Mouse (Mus musculus) olfactory bulb, adult 2 months (tissue): ENCODE results near the gene Fgfr2. TPM values are rescaled to one million over a fixed set of nuclear protein-coding genes. Genes with fewer than 3 reads are reported as not detected.

Experiments used
- H3K27ac ChIP-seq: fragments of 200-500 bp; 2 replicates; pipeline ENCODE4 v1.5.1; 2012; ENCODE audit warnings: low read depth, low read length; ENCODE audit not compliant: insufficient read depth
- H3K4me1 ChIP-seq: fragments of 200-500 bp; 2 replicates; pipeline ENCODE4 v1.6.1; 2012; ENCODE audit warnings: low read length; ENCODE audit not compliant: control insufficient read depth, insufficient read depth
- H3K4me3 ChIP-seq: fragments of 200-500 bp; 2 replicates; pipeline ENCODE4 v1.5.1; 2012; ENCODE audit warnings: mild to moderate bottlenecking, low read depth, low read length, moderate library complexity; ENCODE audit not compliant: insufficient read depth
- CTCF ChIP-seq: fragments of 200-500 bp; IDR thresholded peaks from 2 replicates; pipeline ENCODE4 v1.5.1; 2012; ENCODE audit warnings: low read depth, mild to moderate bottlenecking, low read length, moderate library complexity; ENCODE audit not compliant: insufficient read depth
- POLR2A ChIP-seq: fragments of 200-500 bp; IDR thresholded peaks from 2 replicates; pipeline ENCODE4 v1.6.1; 2012; ENCODE audit warnings: mild to moderate bottlenecking, low read depth, low read length, moderate library complexity; ENCODE audit not compliant: insufficient read depth
- WGBS: fragments of 180-500 bp; shearing (Covaris S2); methylation state at CpG from one replicate; pipeline ENCODE4 v1.1.7; 2018; 5-methylcytosine and 5-hydroxymethylcytosine counted together
- polyA plus RNA-seq: library from polyadenylated mRNA; stranded (reverse); fragments of >200 nt; gene quantifications from 2 replicates; pipeline ENCODE4 v1.2.4, GENCODE M21; 2012; ENCODE audit warnings: low replicate concordance; ENCODE audit not compliant: missing spikeins, insufficient read depth, insufficient read length

The Fgfr2 gene
- polyA plus RNA-seq, 1 experiment = not detected

DNA sequence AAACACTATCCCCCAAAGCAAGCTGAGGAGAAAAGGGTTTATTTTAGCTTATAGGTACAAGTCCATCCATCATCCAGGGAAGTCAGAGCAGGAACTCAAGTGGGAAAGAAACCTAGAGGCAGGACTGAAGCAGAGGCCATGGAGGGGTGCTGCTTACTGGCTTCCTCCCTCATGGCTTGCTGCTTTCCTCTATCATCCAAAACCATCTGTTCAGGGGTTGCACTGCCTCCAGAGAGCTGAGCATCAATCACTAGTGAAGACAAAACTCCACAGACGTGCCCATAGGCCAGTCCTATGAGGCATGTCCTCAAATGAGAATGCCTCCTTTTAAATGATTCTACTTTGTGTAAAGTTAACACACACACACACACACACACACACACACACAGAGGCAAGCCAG lies 793.0 kb downstream of the Fgfr2 start:
- TF ChIP-seq CTCF = no peak
- TF ChIP-seq POLR2A = no peak
- Histone ChIP-seq H3K27ac (no peak overlapping the region), H3K4me1 (peaks cover 11% of the 10 kb centered on the region), H3K4me3 (no peak overlapping the region)
- 100% methylated on average over 1 of the region's 1 CpGs for WGBS

DNA sequence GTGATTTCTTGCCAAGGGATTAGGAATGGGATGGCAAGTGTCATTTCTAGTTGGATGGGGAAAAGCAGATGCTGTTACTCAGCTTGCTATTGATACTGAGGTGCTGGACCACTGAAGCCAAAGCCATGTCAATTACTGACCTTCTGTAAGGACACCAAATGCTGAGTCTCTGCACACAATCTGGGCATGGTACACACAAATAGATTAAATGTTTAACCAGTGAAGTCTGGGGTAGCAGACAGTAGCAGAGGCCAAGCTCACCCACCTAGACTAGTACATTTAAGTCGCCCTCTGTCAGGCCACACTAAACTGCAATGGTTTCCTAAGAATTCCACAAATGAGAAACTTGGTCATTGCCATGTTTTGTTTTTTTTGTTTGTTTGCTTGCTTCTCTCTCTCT lies 794.5 kb downstream of the Fgfr2 start:
- peaks cover 11% of the 10 kb centered on the region for H3K4me1 ChIP-seq
- H3K27ac ChIP-seq = no peak overlapping the region
- 100% methylated on average over 1 of the region's 1 CpGs for WGBS
- TF ChIP-seq CTCF = no peak
- H3K4me3 ChIP-seq = no peak overlapping the region

DNA sequence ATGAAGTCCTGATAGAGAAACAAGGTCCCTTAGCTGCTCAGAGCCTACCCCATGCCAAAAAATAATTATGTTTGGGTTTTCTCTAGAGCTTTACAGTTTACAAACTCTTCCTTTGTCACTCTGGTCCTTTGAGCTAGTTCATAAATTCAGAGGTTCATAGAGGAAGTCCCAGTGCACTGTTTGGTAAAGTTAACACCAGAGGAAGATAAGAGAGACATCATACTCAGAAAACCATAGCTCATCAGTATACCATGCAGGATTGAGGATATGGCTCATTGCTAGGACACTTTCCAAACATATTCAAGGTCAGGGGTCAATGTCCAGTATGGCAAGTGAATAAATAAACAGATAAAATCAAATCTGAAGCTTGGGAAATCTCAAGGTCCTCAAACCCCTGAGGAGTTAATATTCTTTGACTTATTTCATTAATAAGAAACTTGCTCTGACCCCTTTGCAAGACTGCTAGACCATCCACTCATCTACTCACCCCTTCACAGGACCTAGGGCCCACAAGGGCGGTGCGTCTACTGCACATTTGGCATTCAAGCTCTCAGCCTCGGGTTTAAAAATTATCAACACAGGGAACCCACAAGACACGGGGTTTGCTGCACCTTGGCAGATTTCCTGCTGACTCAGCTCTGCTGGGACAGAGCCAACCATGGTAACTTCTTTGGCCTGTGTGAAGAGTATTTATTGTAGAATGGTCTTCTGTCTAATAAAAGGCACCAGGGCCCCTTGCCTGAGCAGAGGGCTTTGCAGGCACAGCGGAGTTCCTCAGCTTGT lies 797.4 kb downstream of the Fgfr2 start:
- Histone ChIP-seq H3K27ac (no peak overlapping the region), H3K4me1 (peaks cover 3% of the 10 kb centered on the region; the same call in 1 of the 2 replicates), H3K4me3 (no peak overlapping the region)
- WGBS = 44% methylated on average over 5 of the region's 5 CpGs
- TF ChIP-seq POLR2A = no peak
- no peak for TF ChIP-seq CTCF

DNA sequence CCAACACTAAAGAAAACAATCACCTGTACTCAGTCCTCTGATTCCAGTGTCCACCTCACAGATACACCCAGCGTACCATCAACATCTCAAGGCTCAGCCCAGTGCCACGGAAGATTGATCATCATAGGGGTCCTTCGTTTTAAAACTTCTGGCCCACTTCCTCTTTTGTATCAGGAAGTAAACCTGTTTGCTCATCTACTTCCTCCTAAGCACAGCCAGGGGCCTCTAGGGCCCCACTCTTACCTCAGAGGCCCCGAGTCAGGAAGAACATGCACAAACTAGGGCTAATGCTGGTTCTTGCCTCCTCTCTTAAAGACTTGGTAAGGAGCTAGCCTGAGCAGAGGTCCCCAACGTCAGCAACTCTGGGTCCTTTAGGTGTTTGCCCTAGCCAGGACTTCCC lies 799.7 kb downstream of the Fgfr2 start:
- TF ChIP-seq POLR2A (no peak), CTCF (no peak)
- Histone ChIP-seq H3K4me3 (no peak overlapping the region), H3K27ac (no peak overlapping the region), H3K4me1 (peaks cover 3% of the 10 kb centered on the region; the same call in 1 of the 2 replicates)
- WGBS = 93% methylated on average over 5 of the region's 5 CpGs

DNA sequence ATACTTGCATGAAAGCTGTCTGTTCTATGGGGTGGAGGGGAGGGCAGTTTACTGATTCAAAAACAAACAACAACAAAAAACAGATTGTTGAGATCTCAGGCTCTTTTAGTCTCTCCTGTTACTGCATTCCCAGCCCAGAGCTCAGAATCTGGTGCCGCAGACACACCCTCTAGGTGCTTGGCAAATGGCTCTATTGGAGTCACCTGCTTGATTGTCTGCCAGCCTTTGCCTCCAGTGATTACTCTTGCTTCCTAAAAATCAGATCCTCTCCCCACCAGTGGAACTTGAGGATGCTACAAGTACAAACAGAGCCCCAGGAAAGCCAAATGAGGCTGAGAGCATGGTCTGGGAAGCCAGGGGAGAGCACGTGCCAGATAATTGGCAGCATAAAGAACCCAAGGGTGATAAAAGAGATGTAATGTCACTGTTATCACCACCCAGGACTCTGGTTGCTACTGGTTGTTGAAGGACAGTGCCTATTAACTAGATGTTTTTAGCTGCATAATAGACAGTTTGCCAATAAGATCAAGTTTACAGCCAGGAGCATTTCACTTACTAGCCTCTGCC lies 801.7 kb downstream of the Fgfr2 start:
- H3K4me3 ChIP-seq = no peak overlapping the region
- no peak for TF ChIP-seq CTCF
- no peak for TF ChIP-seq POLR2A
- H3K4me1 ChIP-seq = peaks cover 7% of the 10 kb centered on the region; the same call in 1 of the 2 replicates
- no peak overlapping the region for H3K27ac ChIP-seq
- 91% methylated on average over 2 of the region's 2 CpGs for WGBS

DNA sequence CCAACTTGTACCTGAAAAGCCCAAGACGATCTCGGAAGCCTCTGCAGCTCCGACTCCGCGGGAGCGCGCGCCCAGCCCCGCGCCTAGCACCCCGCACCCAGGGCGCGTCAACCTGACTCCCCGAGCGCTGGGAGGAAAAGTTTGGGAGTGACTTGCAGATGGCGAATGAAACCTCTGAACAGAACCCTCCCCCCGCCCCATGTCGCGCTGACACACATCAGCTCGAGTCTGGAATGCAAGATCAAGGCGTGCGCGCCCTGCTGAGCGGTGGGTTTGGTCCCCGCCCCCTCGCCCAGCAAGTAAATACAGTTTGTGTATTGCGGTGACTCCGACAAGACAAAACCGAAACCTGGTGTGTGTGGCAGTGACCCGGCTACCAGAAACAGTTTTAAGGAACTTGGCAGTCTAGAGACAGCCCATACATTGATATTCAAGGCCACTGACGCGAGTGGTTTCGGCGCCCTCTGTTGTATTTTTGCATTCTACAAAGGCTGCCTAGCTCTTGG lies 806.1 kb downstream of the Fgfr2 start, which contains the start of gene Chst15:
TSS of gene Chst15 (minus strand) at position 193 of the 506 bp plus-strand sequence.
- WGBS = 1% methylated on average over 34 of the region's 34 CpGs
- no peak for TF ChIP-seq POLR2A
- TF ChIP-seq CTCF = no peak
- Histone ChIP-seq H3K4me1 (0 out of 2 replicates have a peak, but pooled peaks cover 15% of the 10 kb centered on the region), H3K27ac (peak within 1 kb of the TSS; percentile 18; the same call in 1 of the 2 replicates), H3K4me3 (peak within 1 kb of the TSS; percentile 72)

DNA sequence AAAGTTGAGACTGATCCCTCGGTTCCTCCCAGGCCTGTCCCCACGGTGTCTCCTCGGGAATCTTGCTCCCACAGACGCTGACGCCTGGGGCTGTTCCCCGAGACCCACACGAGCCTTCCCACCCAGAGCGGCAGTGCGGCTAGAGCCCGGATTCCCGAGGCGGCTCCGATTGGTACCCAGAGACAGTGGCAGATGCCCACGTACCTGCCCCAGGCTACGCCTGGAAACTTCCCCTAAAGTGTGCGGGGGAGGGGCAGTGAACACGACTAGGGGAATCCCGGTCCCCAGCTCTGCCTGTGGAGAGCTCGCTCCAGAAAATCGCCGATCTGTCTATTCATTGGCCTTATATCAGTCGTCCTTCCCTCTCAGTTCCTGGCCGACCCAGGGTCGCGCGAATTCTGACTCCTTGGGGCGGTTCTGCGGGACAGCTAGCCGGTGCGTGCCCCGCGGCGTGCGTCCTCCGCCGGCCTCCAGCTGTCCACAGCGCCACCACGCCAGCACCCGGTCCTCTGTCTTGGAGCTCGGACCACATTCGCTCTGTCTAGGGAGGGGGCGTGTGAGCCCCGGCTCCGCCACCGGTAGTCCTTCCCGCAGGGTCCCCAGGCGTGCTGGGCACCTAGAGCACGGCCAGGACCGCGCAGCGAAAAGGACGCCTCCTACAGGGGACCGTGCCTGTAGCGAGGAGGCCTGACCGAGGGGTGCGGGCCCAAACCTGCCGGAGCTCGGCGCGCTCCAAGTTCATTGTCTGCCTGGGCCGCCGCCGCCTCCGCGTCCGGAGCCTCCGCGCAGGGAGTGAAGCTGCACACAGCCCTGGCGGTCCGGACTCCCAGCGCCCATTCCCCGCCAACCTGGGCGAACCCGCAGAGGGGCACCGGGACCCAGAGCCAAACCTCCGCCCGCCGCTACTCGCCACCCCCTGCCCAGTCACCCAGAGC lies 806.8 kb downstream of the Fgfr2 start:
- TF ChIP-seq CTCF = no peak; the same call in 1 of the 2 replicates
- TF ChIP-seq POLR2A = no peak
- Histone ChIP-seq H3K27ac (peak overlapping the region; percentile 18; the same call in 1 of the 2 replicates), H3K4me1 (0 out of 2 replicates have a peak, but pooled peaks cover 15% of the 10 kb centered on the region), H3K4me3 (peak overlapping the region; percentile 72)
- under 1% methylated on average over 79 of the region's 79 CpGs for WGBS

DNA sequence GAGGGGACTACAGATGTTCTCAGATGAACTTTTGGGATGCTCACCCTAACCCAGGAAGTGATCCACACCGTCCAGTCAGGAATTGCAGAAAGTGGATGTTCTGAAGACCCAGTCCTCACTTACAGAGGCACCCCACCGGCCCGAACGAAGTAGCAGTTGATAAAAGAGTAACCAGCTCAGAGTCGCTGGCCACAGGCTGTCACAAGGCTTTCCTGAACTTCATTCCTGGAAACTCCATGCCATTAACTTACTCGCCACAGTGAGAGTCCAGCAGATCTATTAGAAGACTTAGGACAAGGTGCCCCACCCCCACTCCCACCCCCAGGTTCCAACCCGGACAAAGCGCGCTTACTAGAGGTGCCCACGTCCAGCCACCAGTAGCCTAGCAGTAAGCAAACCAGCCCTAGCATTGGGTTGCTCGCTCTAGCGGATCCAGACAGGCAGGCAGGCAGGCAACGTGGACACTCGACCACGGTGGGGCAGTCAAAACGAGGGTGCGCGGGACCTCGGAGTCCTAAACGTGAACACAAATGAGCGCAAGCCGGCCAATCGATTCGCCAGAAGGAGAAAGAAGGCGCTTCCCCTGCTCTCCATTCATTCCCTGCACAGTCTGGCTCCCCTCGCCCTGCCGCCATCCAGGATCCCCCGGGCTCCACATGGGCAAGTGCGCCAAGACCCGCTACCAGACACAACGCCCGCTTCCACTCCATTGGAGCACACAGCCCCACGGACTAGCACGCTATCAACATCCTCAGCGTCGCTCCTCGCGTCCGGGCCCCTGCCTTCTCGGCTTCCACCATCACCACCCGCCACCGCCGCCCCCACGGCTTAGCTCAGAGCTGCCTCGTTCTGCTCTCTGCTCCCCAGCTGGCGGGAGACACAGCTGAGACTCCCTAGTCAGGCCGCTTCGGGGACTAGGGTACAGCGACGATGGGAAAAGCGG lies 807.7 kb downstream of the Fgfr2 start:
- H3K27ac ChIP-seq = 0 out of 2 replicates have a peak overlapping the region, but pooled peaks have one; percentile 18
- 0 out of 2 replicates have a peak, but pooled peaks cover 15% of the 10 kb centered on the region for H3K4me1 ChIP-seq
- peak overlapping the region; percentile 72 for H3K4me3 ChIP-seq
- peak; percentile 28; the same call in 1 of the 2 replicates for TF ChIP-seq CTCF
- TF ChIP-seq POLR2A = no peak
- WGBS = 4% methylated on average over 51 of the region's 51 CpGs
